Mouse (Mus musculus) forebrain, embryonic 11.5 days (tissue): ENCODE data around the gene Rpl19. TPM values are rescaled to one million over a fixed set of nuclear protein-coding genes. Genes with fewer than 3 reads are reported as not detected.

Source experiments
- ATAC-seq: fragments of 200-750 bp; cut with Nextera tagmentation; replicated peaks from 2 replicates; pipeline ENCODE4 v1.8.0; 2017; ENCODE audit warnings: moderate TSS enrichment; ENCODE audit not compliant: low FRiP score
- DNase-seq: peaks from one replicate; pipeline ENCODE4 v3.0.0-alpha.2; 2017; ENCODE audit warnings: low spot score
- H3K27ac ChIP-seq: fragments of 300-500 bp; sonication (generic); 2 replicates; pipeline ENCODE4 v1.5.1; 2014; ENCODE audit warnings: low read depth, low read length
- H3K27me3 ChIP-seq: fragments of 300-500 bp; sonication (generic); 2 replicates; pipeline ENCODE4 v1.6.1; 2014; ENCODE audit warnings: mild to moderate bottlenecking, low read length, mixed read lengths; ENCODE audit not compliant: control insufficient read depth, insufficient read depth
- H3K36me3 ChIP-seq: fragments of 300-500 bp; sonication (generic); 2 replicates; pipeline ENCODE4 v1.6.1; 2014; ENCODE audit warnings: mild to moderate bottlenecking, low read length, moderate library complexity, mixed read lengths; ENCODE audit not compliant: control insufficient read depth, insufficient read depth
- H3K4me1 ChIP-seq: fragments of 300-500 bp; sonication (generic); replicated peaks from 2 replicates; pipeline ENCODE4 v1.6.1; 2014; ENCODE audit warnings: low read length, mixed read lengths; ENCODE audit not compliant: control insufficient read depth, insufficient read depth
- H3K4me2 ChIP-seq: fragments of 300-500 bp; sonication (generic); 2 replicates; pipeline ENCODE4 v1.6.1; 2014; ENCODE audit warnings: low read depth, mild to moderate bottlenecking, low read length, moderate library complexity, mixed read lengths; ENCODE audit not compliant: severe bottlenecking
- H3K4me3 ChIP-seq: fragments of 300-500 bp; sonication (generic); 2 replicates; pipeline ENCODE4 v1.5.1; 2014; ENCODE audit warnings: low read depth, low read length
- H3K9ac ChIP-seq: fragments of 300-500 bp; sonication (generic); 2 replicates; pipeline ENCODE4 v1.6.1; 2014; ENCODE audit warnings: low read length
- H3K9me3 ChIP-seq: fragments of 300-500 bp; sonication (generic); 2 replicates; pipeline ENCODE4 v1.6.1; 2016; ENCODE audit warnings: low read length, mixed read lengths; ENCODE audit not compliant: control insufficient read depth
- WGBS: fragments of 180-500 bp; shearing (Covaris S2); extraction: QIAGEN DNeasy Blood & Tissue Kit; methylation state at CpG from one replicate; pipeline ENCODE4 v1.1.7; 2014; 5-methylcytosine and 5-hydroxymethylcytosine counted together
- polyA plus RNA-seq: library from polyadenylated mRNA; unstranded; fragments of >200 nt; fragmentation: Nextera tagmentation; extraction: Ambion mirVana; gene quantifications from 2 replicates; pipeline ENCODE4 v1.2.1, GENCODE M21; 2014

Gene Rpl19
- polyA plus RNA-seq, 1 experiment from 2014 or later: 897 TPM

DNA sequence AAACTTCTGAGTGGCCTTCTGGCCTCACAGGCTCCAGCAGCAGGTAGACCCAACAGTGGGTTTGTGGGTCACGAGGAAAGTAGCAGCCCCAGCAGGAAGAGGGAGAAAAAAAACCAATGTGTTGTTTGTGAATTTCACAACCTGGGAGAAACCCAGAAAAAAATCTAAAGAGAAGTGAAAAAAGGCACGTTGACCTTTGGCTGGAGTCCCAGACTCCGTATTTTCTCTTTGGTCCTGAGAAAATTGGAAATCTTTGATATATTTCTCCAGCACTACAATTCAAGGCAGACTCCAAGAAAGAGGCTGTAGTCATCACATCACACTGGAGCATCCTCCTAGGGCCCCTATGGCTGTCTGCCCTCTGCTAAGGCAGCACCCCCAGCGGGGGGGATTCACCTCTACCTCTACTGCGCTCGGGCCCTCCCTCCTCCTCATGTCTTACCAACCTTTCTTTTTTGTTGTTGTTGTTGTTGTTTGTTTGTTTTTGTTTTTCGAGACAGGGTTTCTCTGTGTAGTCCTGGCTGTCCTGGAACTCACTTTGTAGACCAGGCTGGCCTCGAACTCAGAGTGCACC, 29.0 kb upstream of the Rpl19 start:
- H3K4me2 ChIP-seq: no peak overlapping the region
- 82% methylated on average over 8 of the region's 8 CpGs for WGBS
- H3K4me1 ChIP-seq: peaks cover 9% of the 10 kb centered on the region
- no peak for DNase-seq
- no peak for ATAC-seq
- no peaks in the 10 kb centered on the region for H3K36me3 ChIP-seq
- H3K9ac ChIP-seq: no peak overlapping the region
- H3K4me3 ChIP-seq: no peak overlapping the region
- H3K27me3 ChIP-seq: peaks cover 4% of the 10 kb centered on the region
- H3K27ac ChIP-seq: no peak overlapping the region
- H3K9me3 ChIP-seq: no peaks in the 10 kb centered on the region

DNA sequence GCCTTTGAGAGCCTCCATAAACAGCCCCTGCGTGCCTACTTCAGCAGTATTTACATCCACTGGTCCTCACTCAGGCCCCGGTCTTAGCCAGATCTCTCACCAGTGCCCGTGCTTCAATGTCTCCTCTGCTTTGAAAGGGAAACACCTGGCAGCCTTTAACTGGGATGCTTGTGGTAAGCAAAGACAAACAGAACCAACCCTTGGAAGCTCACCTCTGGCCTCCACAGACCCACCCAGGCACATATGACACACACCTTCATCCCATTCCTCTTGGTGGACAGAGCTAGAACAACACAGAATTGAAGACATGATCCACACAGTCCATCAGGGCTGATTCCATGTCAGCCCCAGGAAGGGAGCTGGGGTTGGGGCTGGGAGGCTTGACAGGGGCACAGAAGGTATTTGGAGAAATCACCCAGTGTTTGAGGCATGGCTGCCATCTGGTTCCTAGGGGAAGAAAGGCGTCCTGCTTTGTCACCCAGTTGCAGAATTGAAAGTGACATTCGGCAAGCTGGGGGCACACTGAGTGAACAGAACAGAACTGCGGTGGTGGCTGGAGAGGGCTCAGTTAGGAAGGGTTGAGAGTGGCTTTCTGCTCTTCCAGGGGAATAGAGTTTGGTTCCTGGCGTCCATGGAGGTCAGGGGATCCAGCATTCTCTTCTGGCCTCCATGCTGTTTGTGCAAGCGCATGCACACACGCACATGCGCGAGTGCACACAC, 28.3 kb upstream of the Rpl19 start:
- WGBS: 88% methylated on average over 11 of the region's 11 CpGs
- peaks cover 4% of the 10 kb centered on the region for H3K27me3 ChIP-seq
- peaks cover 17% of the 10 kb centered on the region for H3K4me1 ChIP-seq

DNA sequence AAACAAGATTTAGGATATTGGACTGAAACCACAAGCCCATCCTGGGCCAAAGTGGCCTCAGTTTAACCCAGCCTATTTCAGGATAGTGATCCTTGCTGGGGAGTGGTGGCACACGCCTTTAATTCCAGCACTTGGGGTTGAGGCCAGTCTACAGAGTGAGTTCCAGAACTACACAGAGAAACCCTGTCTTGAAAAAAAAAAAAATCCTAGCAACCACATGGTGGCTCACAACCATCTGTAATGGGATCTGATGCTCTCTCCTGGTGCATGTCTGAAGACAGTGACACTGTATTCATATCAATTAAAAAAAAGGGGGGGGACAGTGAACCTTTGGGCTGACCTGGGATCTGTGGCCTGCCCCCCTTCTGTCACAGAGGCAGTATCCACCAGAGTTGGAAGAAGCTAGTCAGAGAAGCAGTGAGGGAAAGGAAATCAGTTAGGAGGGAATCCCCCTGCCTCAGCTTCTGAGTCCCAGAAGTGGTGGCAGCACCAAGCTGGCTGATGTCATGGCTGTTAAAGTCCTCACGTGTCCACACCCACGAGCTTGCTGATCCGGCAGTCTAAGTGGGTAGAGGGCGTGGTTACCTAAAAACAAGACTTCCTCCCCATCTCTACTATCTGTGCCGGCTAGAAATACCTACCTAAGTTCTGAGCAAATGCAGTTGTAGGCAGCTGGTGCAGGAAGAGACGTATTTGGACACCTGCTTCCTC, 27.5 kb upstream of the Rpl19 start:
- Histone ChIP-seq H3K4me1 (peaks cover 20% of the 10 kb centered on the region), H3K27me3 (peaks cover 4% of the 10 kb centered on the region), H3K36me3 (no peaks in the 10 kb centered on the region), H3K27ac (no peak overlapping the region), H3K9ac (no peak overlapping the region), H3K4me2 (no peak overlapping the region), H3K9me3 (no peaks in the 10 kb centered on the region), H3K4me3 (no peak overlapping the region)
- 76% methylated on average over 7 of the region's 7 CpGs for WGBS
- no peak for ATAC-seq
- DNase-seq: no peak

More for the DNA sequence above, 28.3 kb upstream of the Rpl19 start:
- no peak for DNase-seq
- ATAC-seq: no peak
- Histone ChIP-seq H3K36me3 (no peaks in the 10 kb centered on the region), H3K9ac (no peak overlapping the region), H3K4me3 (no peak overlapping the region), H3K27ac (no peak overlapping the region), H3K4me2 (no peak overlapping the region), H3K9me3 (no peaks in the 10 kb centered on the region)

DNA sequence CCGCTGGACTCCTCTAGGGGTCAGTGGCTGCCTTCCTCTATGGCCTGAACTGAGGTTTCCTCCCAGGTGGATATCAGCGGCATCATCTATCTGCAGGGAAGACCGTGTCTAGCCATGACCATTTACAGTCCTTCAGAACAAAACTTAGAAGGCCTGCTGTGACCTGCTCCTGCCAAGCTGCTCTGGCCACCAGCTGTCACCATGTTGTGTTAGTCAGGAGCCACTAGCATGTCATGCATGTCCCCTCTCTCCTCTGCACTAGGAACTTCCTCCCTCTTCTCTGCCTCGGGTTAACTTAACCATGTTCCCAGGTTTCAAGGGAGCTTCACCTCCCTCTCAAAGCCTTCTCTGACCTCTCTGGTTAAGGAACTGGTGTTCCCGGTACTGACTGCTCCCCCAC, 26.8 kb upstream of the Rpl19 start:
- WGBS: 73% methylated on average over 5 of the region's 5 CpGs
- ATAC-seq (no peak), DNase-seq (no peak)
- Histone ChIP-seq H3K9ac (no peak overlapping the region), H3K4me2 (no peak overlapping the region), H3K9me3 (no peaks in the 10 kb centered on the region), H3K27me3 (peaks cover 4% of the 10 kb centered on the region), H3K4me3 (no peak overlapping the region), H3K27ac (no peak overlapping the region), H3K4me1 (peaks cover 20% of the 10 kb centered on the region), H3K36me3 (no peaks in the 10 kb centered on the region; the same call in 1 of the 2 replicates)

DNA sequence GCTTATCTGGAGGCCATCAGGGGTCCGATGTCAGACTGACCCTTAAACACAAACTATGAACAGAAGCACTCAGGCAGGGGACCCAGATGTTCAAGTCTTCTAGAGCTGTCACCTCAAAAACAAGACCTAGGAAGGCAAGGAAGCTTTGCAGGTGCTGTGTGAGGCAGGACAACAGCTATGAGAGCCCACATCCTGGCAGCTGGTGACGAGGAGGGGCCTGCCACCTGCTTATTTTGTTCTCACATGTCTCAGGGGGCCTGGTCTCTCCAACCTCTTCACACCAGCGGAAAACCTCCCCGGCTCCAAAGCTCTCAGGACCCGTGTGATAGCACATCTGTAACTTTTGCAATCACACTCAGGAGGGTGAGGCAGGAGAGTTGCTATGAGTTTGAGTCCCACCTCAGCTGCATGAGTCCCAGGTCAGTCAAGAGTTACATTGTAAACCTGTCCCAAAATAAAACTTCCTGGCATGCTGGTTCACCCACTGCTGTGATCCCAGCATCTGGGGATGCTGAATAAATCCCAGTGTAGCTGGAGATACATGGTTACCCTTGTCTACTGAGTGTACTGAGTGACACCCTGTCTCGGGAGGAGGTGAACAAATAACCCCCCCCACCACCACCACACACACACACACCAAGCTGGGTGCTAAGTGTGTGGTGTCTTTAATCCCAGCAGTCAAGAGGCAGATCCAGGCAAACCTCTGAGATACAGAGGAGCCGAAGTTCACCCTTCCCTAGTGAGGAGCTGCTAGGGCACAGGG, 26.0 kb upstream of the Rpl19 start:
- no peak for ATAC-seq
- Histone ChIP-seq H3K36me3 (no peaks in the 10 kb centered on the region; the same call in 1 of the 2 replicates), H3K9me3 (no peaks in the 10 kb centered on the region), H3K27ac (no peak overlapping the region), H3K4me1 (peaks cover 18% of the 10 kb centered on the region), H3K27me3 (peaks cover 4% of the 10 kb centered on the region), H3K4me3 (no peak overlapping the region), H3K4me2 (no peak overlapping the region), H3K9ac (no peak overlapping the region)
- WGBS: 54% methylated on average over 7 of the region's 7 CpGs
- no peak for DNase-seq

DNA sequence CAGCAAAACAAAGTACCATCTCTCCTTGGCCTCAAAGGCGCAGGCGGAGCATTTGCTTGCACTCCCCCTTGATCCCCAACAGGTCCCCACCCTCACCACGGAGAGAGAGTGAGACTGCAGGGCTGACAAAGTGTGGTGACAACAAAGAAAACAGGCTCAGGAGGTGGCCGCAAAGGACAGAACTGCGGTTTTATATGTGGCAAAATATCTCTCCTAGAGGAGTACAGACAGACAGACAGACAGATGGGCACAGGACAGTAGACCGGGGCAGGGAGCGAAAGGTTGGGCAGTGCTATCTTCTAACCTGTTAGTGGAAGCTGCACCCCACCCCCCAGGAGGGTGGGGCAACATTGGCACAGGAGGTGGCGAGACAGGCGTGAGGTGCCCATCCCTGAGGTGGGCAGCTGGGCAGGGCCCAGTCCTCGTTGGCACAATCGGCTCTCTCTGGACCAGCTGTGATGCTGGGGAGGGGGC, 25.1 kb upstream of the Rpl19 start:
- H3K36me3 ChIP-seq: no peaks in the 10 kb centered on the region; the same call in 1 of the 2 replicates
- no peak overlapping the region for H3K4me3 ChIP-seq
- H3K4me1 ChIP-seq: peaks cover 18% of the 10 kb centered on the region
- H3K4me2 ChIP-seq: no peak overlapping the region
- no peaks in the 10 kb centered on the region for H3K9me3 ChIP-seq
- H3K27ac ChIP-seq: no peak overlapping the region
- peaks cover 4% of the 10 kb centered on the region for H3K27me3 ChIP-seq
- no peak overlapping the region for H3K9ac ChIP-seq
- 32% methylated on average over 11 of the region's 11 CpGs for WGBS
- no peak for DNase-seq
- ATAC-seq: no peak

DNA sequence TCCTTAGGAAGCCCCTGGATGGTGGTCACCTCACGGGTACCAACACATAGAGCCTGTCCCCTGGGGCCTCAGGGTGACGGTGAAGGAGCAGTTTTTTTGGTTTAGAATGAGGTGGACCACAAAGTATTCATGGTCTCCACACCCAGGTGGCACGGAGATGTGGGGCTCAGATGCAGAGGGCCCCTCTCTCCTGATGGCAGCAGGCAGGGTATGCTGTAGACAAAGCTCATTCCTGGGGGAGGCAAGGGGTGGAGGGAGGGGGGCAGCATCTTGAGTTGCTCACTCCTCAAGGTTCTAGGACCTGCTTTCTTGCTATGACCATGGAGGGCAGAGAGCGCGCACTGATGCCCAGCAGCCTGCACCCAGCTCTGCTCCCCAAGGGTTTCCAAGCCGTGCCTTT, 24.5 kb upstream of the Rpl19 start:
- no peak overlapping the region for H3K4me3 ChIP-seq

DNA sequence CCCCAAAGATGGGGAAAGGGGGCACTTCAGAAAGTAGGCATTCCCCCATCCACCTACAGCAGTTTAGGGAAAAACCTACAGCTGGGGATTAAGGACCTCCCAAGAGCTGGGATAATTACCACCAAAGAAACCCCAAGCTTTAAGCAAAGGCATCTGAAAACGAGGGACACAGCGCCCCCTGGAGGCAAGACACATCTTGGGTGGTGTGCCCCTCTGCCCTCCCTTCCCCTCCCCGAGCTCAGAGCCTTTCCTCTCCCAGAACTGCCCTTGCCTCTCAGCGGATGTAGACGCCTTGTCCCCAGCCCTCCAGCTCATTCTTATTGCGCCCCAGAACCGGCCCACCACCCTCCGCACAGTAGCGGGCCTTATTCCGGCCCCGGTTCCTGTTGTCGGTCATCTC, 23.9 kb upstream of the Rpl19 start:
- peak overlapping the region; percentile 31; the same call in 1 of the 2 replicates for H3K4me2 ChIP-seq
- peaks cover 18% of the 10 kb centered on the region for H3K4me1 ChIP-seq
- no peak; the same call in 1 of the 2 replicates for ATAC-seq
- no peaks in the 10 kb centered on the region for H3K9me3 ChIP-seq
- DNase-seq: peak; percentile 92
- H3K9ac ChIP-seq: peak overlapping the region; percentile 6; the same call in 1 of the 2 replicates
- H3K27ac ChIP-seq: no peak overlapping the region
- no peaks in the 10 kb centered on the region; the same call in 1 of the 2 replicates for H3K36me3 ChIP-seq
- WGBS: 7% methylated on average over 12 of the region's 12 CpGs
- H3K27me3 ChIP-seq: peaks cover 4% of the 10 kb centered on the region
- H3K4me3 ChIP-seq: 0 out of 2 replicates have a peak overlapping the region, but pooled peaks have one; percentile 3

More for the DNA sequence above, 24.5 kb upstream of the Rpl19 start:
- H3K9ac ChIP-seq: no peak overlapping the region; the same call in 1 of the 2 replicates
- 59% methylated on average over 6 of the region's 6 CpGs for WGBS
- no peak for DNase-seq
- H3K27me3 ChIP-seq: peaks cover 4% of the 10 kb centered on the region
- H3K4me1 ChIP-seq: peaks cover 18% of the 10 kb centered on the region
- H3K4me2 ChIP-seq: 0 out of 2 replicates have a peak overlapping the region, but pooled peaks have one; percentile 15
- no peak overlapping the region for H3K27ac ChIP-seq
- no peaks in the 10 kb centered on the region for H3K9me3 ChIP-seq
- H3K36me3 ChIP-seq: no peaks in the 10 kb centered on the region; the same call in 1 of the 2 replicates
- no peak for ATAC-seq
